Comparison of ENCODE assay signal across 8 mouse cellular contexts in genomic region chr1:111865467-111865866, GRCm38 (mm10). TPM values are rescaled to one million over a fixed set of nuclear protein-coding genes. Genes with fewer than 3 reads are reported as not detected.
DNase-seq lines count a peak whose midpoint lies in the region; ATAC-seq and TF ChIP-seq lines count a peak whose summit lies in the region.

No protein-coding gene starts in this region.

- intact Hi-C loops in left cerebral cortex, postnatal 25 days (cut with DNase I), result loop anchor here (2.0 kb wide), 1 partner anchor 513 kb away; no protein-coding TSS in a partner anchor

- no peak for TF ChIP-seq POLR2A in myocyte (IDR thresholded peaks at IDR 0.05; ENCODE audit: insufficient read length, low read depth)

- no peak overlapping the region for H3ac ChIP-seq in myocyte (ENCODE audit: control insufficient read depth, insufficient read length)

- H3K79me2 ChIP-seq in myocyte (ENCODE audit: control insufficient read depth, insufficient read depth), result no peaks in the 10 kb centered on the region

- H3K27me3 ChIP-seq in heart, embryonic 13.5 days (replicated peaks), result no peaks in the 10 kb centered on the region
- no peaks in the 10 kb centered on the region for H3K27me3 ChIP-seq in limb, embryonic 12.5 days
- no peaks in the 10 kb centered on the region for H3K27me3 ChIP-seq in limb, embryonic 10.5 days (ENCODE audit: low read depth, poor library complexity, severe bottlenecking)
- no peaks in the 10 kb centered on the region for H3K27me3 ChIP-seq in forebrain, embryonic 14.5 days (replicated peaks; ENCODE audit: control insufficient read depth, insufficient read depth, low read length)
- no peaks in the 10 kb centered on the region for H3K27me3 ChIP-seq in myocyte (ENCODE audit: control insufficient read depth, insufficient read depth, insufficient read length)

- 0 out of 2 replicates have a peak, but pooled peaks cover 4% of the 10 kb centered on the region for H3K36me3 ChIP-seq in heart, embryonic 13.5 days
- peaks cover 6% of the 10 kb centered on the region; the same call in 1 of the 2 replicates for H3K36me3 ChIP-seq in limb, embryonic 12.5 days
- peaks cover 6% of the 10 kb centered on the region for H3K36me3 ChIP-seq in limb, embryonic 10.5 days
- H3K36me3 ChIP-seq in forebrain, embryonic 14.5 days (ENCODE audit: control insufficient read depth, insufficient read depth, low read length), result no peaks in the 10 kb centered on the region
- no peaks in the 10 kb centered on the region for H3K36me3 ChIP-seq in myocyte (ENCODE audit: control insufficient read depth, insufficient read depth)

- no peak for ATAC-seq in heart, embryonic 13.5 days (ENCODE audit: extremely low read depth, insufficient number of reproducible peaks, low FRiP score, low TSS enrichment)
- ATAC-seq in limb, embryonic 12.5 days (ENCODE audit: insufficient number of reproducible peaks, insufficient read depth, low FRiP score, low TSS enrichment, low read depth), result no peak
- ATAC-seq in forebrain, embryonic 14.5 days, result no peak

- H3K9ac ChIP-seq in heart, embryonic 13.5 days, result peak overlapping the region; percentile 37
- H3K9ac ChIP-seq in limb, embryonic 12.5 days (replicated peaks), result no peak overlapping the region
- no peak overlapping the region for H3K9ac ChIP-seq in forebrain, embryonic 14.5 days (ENCODE audit: low read length)

- DNase-seq in heart, adult 18-20 months, result no peak
- DNase-seq in limb, embryonic 10.5 days (ENCODE audit: low spot score), result no peak
- DNase-seq in forebrain, embryonic 14.5 days (ENCODE audit: low spot score), result no peak
- DNase-seq in adrenal gland, postnatal 25 days, result no peak
- no peak for DNase-seq in left cerebral cortex, postnatal 25 days (ENCODE audit: low spot score in 2 of 2)

- H3K4me3 ChIP-seq in heart, embryonic 13.5 days, result no peak overlapping the region
- no peak overlapping the region for H3K4me3 ChIP-seq in limb, embryonic 12.5 days (replicated peaks)
- no peak overlapping the region for H3K4me3 ChIP-seq in limb, embryonic 10.5 days
- H3K4me3 ChIP-seq in forebrain, embryonic 14.5 days (ENCODE audit: low read depth, low read length), result no peak overlapping the region
- peak overlapping the region; percentile 45 for H3K4me3 ChIP-seq in myocyte

- H3K4me1 ChIP-seq in heart, embryonic 13.5 days, result peaks cover 5% of the 10 kb centered on the region
- H3K4me1 ChIP-seq in limb, embryonic 12.5 days (replicated peaks), result no peaks in the 10 kb centered on the region; the same call in none of the 2 replicates
- H3K4me1 ChIP-seq in limb, embryonic 10.5 days, result peaks cover 8% of the 10 kb centered on the region; the same call in 1 of the 2 replicates
- H3K4me1 ChIP-seq in forebrain, embryonic 14.5 days (ENCODE audit: control insufficient read depth, insufficient read depth, low read length), result peaks cover 4% of the 10 kb centered on the region; the same call in 1 of the 2 replicates

- peak overlapping the region; percentile 90 for H3K4me2 ChIP-seq in heart, embryonic 13.5 days
- H3K4me2 ChIP-seq in limb, embryonic 12.5 days, result peak overlapping the region; percentile 61; the same call in 1 of the 2 replicates
- peak overlapping the region; percentile 59; the same call in 1 of the 2 replicates for H3K4me2 ChIP-seq in forebrain, embryonic 14.5 days (ENCODE audit: low read length)
- peak overlapping the region; percentile 93 for H3K4me2 ChIP-seq in myocyte (ENCODE audit: low read depth)

- no peak overlapping the region for H3K27ac ChIP-seq in heart, embryonic 13.5 days (replicated peaks)
- H3K27ac ChIP-seq in limb, embryonic 12.5 days, result peak overlapping the region; percentile 95; the same call in 1 of the 2 replicates
- H3K27ac ChIP-seq in limb, embryonic 10.5 days, result no peak overlapping the region
- no peak overlapping the region for H3K27ac ChIP-seq in forebrain, embryonic 14.5 days (ENCODE audit: low read depth, low read length)

- 54% methylated on average over 2 of the region's 2 CpGs for WGBS in heart, embryonic 13.5 days
- 53% methylated on average over 2 of the region's 2 CpGs for WGBS in limb, embryonic 12.5 days
- 75% methylated on average over 2 of the region's 2 CpGs for WGBS in limb, embryonic 10.5 days
- WGBS in forebrain, embryonic 14.5 days, result 51% methylated on average over 2 of the region's 2 CpGs

- no peaks in the 10 kb centered on the region for H3K9me3 ChIP-seq in heart, embryonic 13.5 days
- H3K9me3 ChIP-seq in limb, embryonic 12.5 days, result no peaks in the 10 kb centered on the region
- H3K9me3 ChIP-seq in limb, embryonic 10.5 days (replicated peaks), result no peaks in the 10 kb centered on the region
- no peaks in the 10 kb centered on the region for H3K9me3 ChIP-seq in forebrain, embryonic 14.5 days (replicated peaks; ENCODE audit: control insufficient read depth, low read length)

TF ChIP-seq in myocyte, 11 proteins besides CTCF, POLR2A, EP300 and RAD21:
- no peak for TF ChIP-seq USF1 (IDR thresholded peaks at IDR 0.05; ENCODE audit: low read depth)
- TF ChIP-seq POLR2AphosphoS2 (IDR thresholded peaks at IDR 0.05; ENCODE audit: insufficient read length, low read depth), result no peak

RNA-seq across cellular contexts. Expression of gene Dsel, which starts 0.7 kb away (rescaled TPM):
- 5.6 and 5.7 TPM in 2 replicates for polyA plus RNA-seq in heart, embryonic 13.5 days (2015; fragmentation: Nextera tagmentation; extraction: Ambion mirVana)
- 1 to 10 TPM; 4.6 to 4.7 TPM for total RNA-seq in heart, adult 18-20 months (2021)
- polyA plus RNA-seq in limb, embryonic 12.5 days (2016; fragmentation: Nextera tagmentation; extraction: Ambion mirVana), result 16.7 and 19.4 TPM in 2 replicates
- polyA plus RNA-seq in limb, embryonic 10.5 days (2016; fragmentation: Nextera tagmentation; extraction: Ambion mirVana), result 10.5 and 12.3 TPM in 2 replicates
- polyA plus RNA-seq in forebrain, embryonic 14.5 days (2014; fragmentation: Nextera tagmentation; extraction: Ambion mirVana), result 9.0 and 9.4 TPM in 2 replicates
- 1.5 TPM for polyA plus RNA-seq in myocyte (2012; fragmentation: generic; extraction: Trizol)
- 8.0 and 9.1 TPM in 2 replicates for total RNA-seq in adrenal gland, postnatal 25 days (2021)
- total RNA-seq in left cerebral cortex, postnatal 25 days (2021), result 10 to 100 TPM; 27.7 to 28.4 TPM
